Mouse (Mus musculus) spleen, adult 2 months (tissue): Measurements from ENCODE around the gene Klhl7.

Source experiments
- CTCF ChIP-seq: fragments of 200-500 bp; IDR thresholded peaks from 2 replicates; pipeline ENCODE4 v1.5.1; 2011; ENCODE audit warnings: mild to moderate bottlenecking, inconsistent platforms; ENCODE audit not compliant: insufficient read depth, insufficient read length, insufficient replicate concordance; ENCODE audit errors: extremely low read depth
- POLR2A ChIP-seq: fragments of 200-500 bp; IDR thresholded peaks from 2 replicates; pipeline ENCODE4 v1.6.1; 2011; ENCODE audit warnings: low read depth, low read length, inconsistent platforms

DNA sequence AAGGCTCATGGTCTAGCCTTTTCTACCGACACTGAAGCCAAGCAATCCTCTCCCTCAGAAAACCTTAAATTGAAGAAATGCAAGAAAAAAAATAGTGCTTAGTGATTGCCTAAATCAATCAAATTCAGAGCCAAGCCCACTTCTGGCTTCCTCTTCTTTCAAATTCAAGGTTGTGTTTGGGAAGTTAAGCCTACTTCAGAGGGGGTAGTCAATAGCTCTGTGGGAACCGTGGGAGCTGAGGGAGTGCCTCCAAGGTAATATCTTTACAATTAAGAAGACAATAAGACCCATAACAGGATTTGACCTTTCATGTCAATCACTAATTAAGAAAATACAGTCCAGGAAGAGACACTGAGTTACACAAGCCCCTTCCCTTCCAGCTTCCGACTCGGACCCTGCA is 15.6 kb upstream of the Klhl7 start:
- no peak for TF ChIP-seq CTCF
- no peak for TF ChIP-seq POLR2A
